Mouse (Mus musculus) midbrain, embryonic 15.5 days (tissue): ENCODE data around the gene Casp4. TPM values are rescaled to one million over a fixed set of nuclear protein-coding genes. Genes with fewer than 3 reads are reported as not detected.

Experiments used
- ATAC-seq: fragments of 200-750 bp; cut with Nextera tagmentation; replicated peaks from 2 replicates; pipeline ENCODE4 v1.8.0; 2017; ENCODE audit warnings: moderate TSS enrichment
- H3K27ac ChIP-seq: fragments of 300-500 bp; sonication (generic); 2 replicates; pipeline ENCODE4 v1.5.1; 2015; ENCODE audit warnings: mild to moderate bottlenecking, inconsistent platforms
- H3K27me3 ChIP-seq: fragments of 300-500 bp; sonication (generic); replicated peaks from 2 replicates; pipeline ENCODE4 v1.6.1; 2015; ENCODE audit warnings: inconsistent platforms
- H3K36me3 ChIP-seq: fragments of 300-500 bp; sonication (generic); replicated peaks from 2 replicates; pipeline ENCODE4 v1.6.1; 2015; ENCODE audit warnings: inconsistent platforms
- H3K4me1 ChIP-seq: fragments of 300-500 bp; sonication (generic); 2 replicates; pipeline ENCODE4 v1.6.1; 2015; ENCODE audit warnings: inconsistent platforms
- H3K4me2 ChIP-seq: fragments of 300-500 bp; sonication (generic); 2 replicates; pipeline ENCODE4 v1.6.1; 2015; ENCODE audit warnings: inconsistent platforms, mild to moderate bottlenecking, moderate library complexity
- H3K4me3 ChIP-seq: fragments of 300-500 bp; sonication (generic); 2 replicates; pipeline ENCODE4 v1.5.1; 2015; ENCODE audit warnings: mild to moderate bottlenecking, inconsistent platforms
- H3K9ac ChIP-seq: fragments of 300-500 bp; sonication (generic); 2 replicates; pipeline ENCODE4 v1.6.1; 2015; ENCODE audit warnings: mild to moderate bottlenecking, inconsistent platforms
- H3K9me3 ChIP-seq: fragments of 300-500 bp; sonication (generic); 2 replicates; pipeline ENCODE4 v1.6.1; 2016; ENCODE audit warnings: inconsistent platforms
- WGBS: fragments of 180-500 bp; shearing (Covaris S2); methylation state at CpG from one replicate; pipeline ENCODE4 v1.1.7; 2015; ENCODE audit warnings: mixed read lengths; 5-methylcytosine and 5-hydroxymethylcytosine counted together
- polyA plus RNA-seq: library from polyadenylated mRNA; unstranded; fragments of >200 nt; fragmentation: Nextera tagmentation; extraction: Ambion mirVana; gene quantifications from 2 replicates; pipeline ENCODE4 v1.2.1, GENCODE M21; 2015

Gene Casp4
- 0.49 and 0.92 TPM in 2 replicates for polyA plus RNA-seq

- Histone ChIP-seq H3K27me3 (no peaks in the 10 kb centered on the region), H3K9ac (no peak within 1 kb of the TSS), H3K4me2 (no peak within 1 kb of the TSS), H3K4me3 (no peak within 1 kb of the TSS), H3K36me3 (no peaks in the 10 kb centered on the region), H3K27ac (no peak within 1 kb of the TSS), H3K4me1 (no peaks in the 10 kb centered on the region), H3K9me3 (no peaks in the 10 kb centered on the region)
- WGBS, result 82% methylated on average over 5 of the region's 5 CpGs
- no peak for ATAC-seq
Observed at GRCm38 (mm10) chr9:5308561-5308960, at the start of gene Casp4. Gene Casp4, plus strand, starts transcription at chr9:5308828.

GRCm38 (mm10) chr9:5263951-5264475 lies 44.6 kb upstream of the Casp4 start:
- no peaks in the 10 kb centered on the region for H3K4me1 ChIP-seq
- ATAC-seq, result no peak
- H3K9me3 ChIP-seq, result no peaks in the 10 kb centered on the region
- H3K4me3 ChIP-seq, result no peak overlapping the region
- no peaks in the 10 kb centered on the region for H3K27me3 ChIP-seq
- WGBS, result 72% methylated on average over 2 of the region's 2 CpGs
- no peak overlapping the region for H3K9ac ChIP-seq
- no peak overlapping the region for H3K27ac ChIP-seq
- H3K4me2 ChIP-seq, result no peak overlapping the region
- H3K36me3 ChIP-seq, result no peaks in the 10 kb centered on the region

GRCm38 (mm10) chr9:5270274-5270673 lies 38.4 kb upstream of the Casp4 start:
- WGBS, result 83% methylated on average over 2 of the region's 2 CpGs
- H3K36me3 ChIP-seq, result no peaks in the 10 kb centered on the region
- H3K4me3 ChIP-seq, result no peak overlapping the region
- no peaks in the 10 kb centered on the region for H3K4me1 ChIP-seq
- H3K9ac ChIP-seq, result no peak overlapping the region
- H3K4me2 ChIP-seq, result no peak overlapping the region
- no peaks in the 10 kb centered on the region for H3K27me3 ChIP-seq
- ATAC-seq, result no peak
- H3K27ac ChIP-seq, result no peak overlapping the region
- H3K9me3 ChIP-seq, result no peaks in the 10 kb centered on the region

- Histone ChIP-seq H3K4me3 (no peak overlapping the region), H3K9ac (no peak overlapping the region), H3K4me2 (no peak overlapping the region), H3K27ac (no peak overlapping the region), H3K36me3 (no peaks in the 10 kb centered on the region), H3K4me1 (no peaks in the 10 kb centered on the region), H3K27me3 (no peaks in the 10 kb centered on the region), H3K9me3 (no peaks in the 10 kb centered on the region)
- WGBS, result 73% methylated on average over 1 of the region's 1 CpGs
- no peak for ATAC-seq
Observed at GRCm38 (mm10) chr9:5270884-5271283, 37.7 kb upstream of the Casp4 start.

GRCm38 (mm10) chr9:5271334-5271845 lies 37.2 kb upstream of the Casp4 start:
- ATAC-seq, result no peak
- H3K4me3 ChIP-seq, result no peak overlapping the region
- no peaks in the 10 kb centered on the region for H3K27me3 ChIP-seq
- H3K9me3 ChIP-seq, result no peaks in the 10 kb centered on the region
- H3K9ac ChIP-seq, result no peak overlapping the region
- H3K36me3 ChIP-seq, result no peaks in the 10 kb centered on the region
- no peak overlapping the region for H3K4me2 ChIP-seq
- WGBS, result 81% methylated on average over 6 of the region's 6 CpGs
- no peak overlapping the region for H3K27ac ChIP-seq
- H3K4me1 ChIP-seq, result no peaks in the 10 kb centered on the region

GRCm38 (mm10) chr9:5286071-5286470 lies 22.6 kb upstream of the Casp4 start:
- no peak overlapping the region for H3K27ac ChIP-seq
- H3K4me3 ChIP-seq, result no peak overlapping the region
- no peak for ATAC-seq
- no peak overlapping the region for H3K4me2 ChIP-seq
- no peaks in the 10 kb centered on the region for H3K36me3 ChIP-seq
- 93% methylated on average over 2 of the region's 2 CpGs for WGBS
- no peaks in the 10 kb centered on the region for H3K4me1 ChIP-seq
- H3K27me3 ChIP-seq, result no peaks in the 10 kb centered on the region
- H3K9me3 ChIP-seq, result no peaks in the 10 kb centered on the region
- H3K9ac ChIP-seq, result no peak overlapping the region

- H3K4me1 ChIP-seq, result no peaks in the 10 kb centered on the region
- no peak for ATAC-seq
- H3K9ac ChIP-seq, result no peak overlapping the region
- H3K4me2 ChIP-seq, result no peak overlapping the region
- no peak overlapping the region for H3K4me3 ChIP-seq
- no peaks in the 10 kb centered on the region for H3K36me3 ChIP-seq
- H3K9me3 ChIP-seq, result no peaks in the 10 kb centered on the region
- H3K27ac ChIP-seq, result no peak overlapping the region
- H3K27me3 ChIP-seq, result no peaks in the 10 kb centered on the region
Observed at GRCm38 (mm10) chr9:5286597-5286996, 22.0 kb upstream of the Casp4 start.

- H3K4me3 ChIP-seq, result no peak overlapping the region
- WGBS, result 81% methylated on average over 2 of the region's 2 CpGs
- no peaks in the 10 kb centered on the region for H3K4me1 ChIP-seq
- H3K4me2 ChIP-seq, result no peak overlapping the region
- no peaks in the 10 kb centered on the region for H3K27me3 ChIP-seq
- no peak for ATAC-seq
- H3K9ac ChIP-seq, result no peak overlapping the region
- H3K27ac ChIP-seq, result no peak overlapping the region
- no peaks in the 10 kb centered on the region for H3K36me3 ChIP-seq
- H3K9me3 ChIP-seq, result no peaks in the 10 kb centered on the region
Observed at GRCm38 (mm10) chr9:5296354-5297237, 12.0 kb upstream of the Casp4 start.

GRCm38 (mm10) chr9:5298329-5299131 lies 10.1 kb upstream of the Casp4 start, which contains the start of gene Casp1:
Gene Casp1, plus strand, starts transcription at chr9:5298517.
- no peak within 1 kb of the TSS for H3K4me3 ChIP-seq
- no peak within 1 kb of the TSS for H3K4me2 ChIP-seq
- WGBS, result 64% methylated on average over 11 of the region's 11 CpGs
- H3K9me3 ChIP-seq, result no peaks in the 10 kb centered on the region
- ATAC-seq, result no peak
- H3K27me3 ChIP-seq, result no peaks in the 10 kb centered on the region
- H3K4me1 ChIP-seq, result no peaks in the 10 kb centered on the region
- H3K27ac ChIP-seq, result no peak within 1 kb of the TSS
- H3K9ac ChIP-seq, result no peak within 1 kb of the TSS
- H3K36me3 ChIP-seq, result no peaks in the 10 kb centered on the region

- H3K27me3 ChIP-seq, result no peaks in the 10 kb centered on the region
- no peak overlapping the region for H3K27ac ChIP-seq
- no peak overlapping the region for H3K4me2 ChIP-seq
- H3K4me1 ChIP-seq, result no peaks in the 10 kb centered on the region
- no peaks in the 10 kb centered on the region for H3K36me3 ChIP-seq
- no peaks in the 10 kb centered on the region for H3K9me3 ChIP-seq
- no peak overlapping the region for H3K4me3 ChIP-seq
- no peak for ATAC-seq
- H3K9ac ChIP-seq, result no peak overlapping the region
- 86% methylated on average over 2 of the region's 2 CpGs for WGBS
Observed at GRCm38 (mm10) chr9:5299132-5299381, 9.6 kb upstream of the Casp4 start.

- Histone ChIP-seq H3K4me3 (no peak overlapping the region), H3K36me3 (no peaks in the 10 kb centered on the region), H3K4me2 (no peak overlapping the region), H3K27me3 (no peaks in the 10 kb centered on the region), H3K27ac (no peak overlapping the region), H3K4me1 (no peaks in the 10 kb centered on the region), H3K9ac (no peak overlapping the region), H3K9me3 (no peaks in the 10 kb centered on the region)
- no peak for ATAC-seq
Observed at GRCm38 (mm10) chr9:5310112-5310511, 1.5 kb downstream of the Casp4 start.

- 74% methylated on average over 4 of the region's 4 CpGs for WGBS
- Histone ChIP-seq H3K4me1 (no peaks in the 10 kb centered on the region), H3K9me3 (no peaks in the 10 kb centered on the region), H3K27ac (no peak overlapping the region), H3K4me3 (no peak overlapping the region), H3K4me2 (no peak overlapping the region), H3K36me3 (no peaks in the 10 kb centered on the region), H3K27me3 (no peaks in the 10 kb centered on the region), H3K9ac (no peak overlapping the region)
- no peak for ATAC-seq
Observed at GRCm38 (mm10) chr9:5311435-5311834, 2.8 kb downstream of the Casp4 start.
